Mouse (Mus musculus) liver, adult 2 months (tissue): ENCODE measurements around the gene Ssmem1.

Experiments
- CTCF ChIP-seq: fragments of 200-500 bp; IDR thresholded peaks from 2 replicates; pipeline ENCODE4 v1.5.1; 2011; ENCODE audit warnings: low read depth, low read length, control low read depth
- POLR2A ChIP-seq: fragments of 200-500 bp; IDR thresholded peaks from 2 replicates; pipeline ENCODE4 v1.6.1; 2011; ENCODE audit warnings: low read length, control low read depth; ENCODE audit not compliant: insufficient read depth; ENCODE audit errors: extremely low read depth

GRCm38 (mm10) chr6:30462822-30463221, 46.8 kb upstream of the Ssmem1 start:
- TF ChIP-seq CTCF (no peak), POLR2A (no peak)
